Mouse (Mus musculus): Measurements from ENCODE around the gene Cog7. TPM values are rescaled to one million over a fixed set of nuclear protein-coding genes. Genes with fewer than 3 reads are reported as not detected.

Gene Cog7
- polyA plus RNA-seq, 1 experiment from 2014 or later, result 26.1 TPM

DNA sequence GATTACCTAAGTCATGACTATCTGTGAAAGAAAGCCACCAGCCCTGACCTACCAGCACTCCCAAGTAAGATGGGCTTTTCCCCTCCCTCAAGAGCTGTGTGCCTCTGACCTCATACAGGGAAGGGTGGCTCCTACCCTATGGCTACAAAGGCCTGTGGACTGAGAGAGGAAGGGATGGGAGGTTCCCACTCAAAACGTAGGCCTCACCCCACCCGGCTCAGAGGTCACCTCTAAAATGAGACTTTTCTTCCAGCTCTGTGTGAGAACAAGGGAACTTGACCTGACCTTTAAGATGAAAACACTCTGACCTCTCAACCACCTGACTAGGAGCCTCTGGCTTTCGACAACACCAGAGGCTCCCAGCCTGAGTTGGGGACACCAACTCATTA, 18.9 kb downstream of the Cog7 start:
- H3K4me3 ChIP-seq (ENCODE audit: low read length), result no peak overlapping the region

DNA sequence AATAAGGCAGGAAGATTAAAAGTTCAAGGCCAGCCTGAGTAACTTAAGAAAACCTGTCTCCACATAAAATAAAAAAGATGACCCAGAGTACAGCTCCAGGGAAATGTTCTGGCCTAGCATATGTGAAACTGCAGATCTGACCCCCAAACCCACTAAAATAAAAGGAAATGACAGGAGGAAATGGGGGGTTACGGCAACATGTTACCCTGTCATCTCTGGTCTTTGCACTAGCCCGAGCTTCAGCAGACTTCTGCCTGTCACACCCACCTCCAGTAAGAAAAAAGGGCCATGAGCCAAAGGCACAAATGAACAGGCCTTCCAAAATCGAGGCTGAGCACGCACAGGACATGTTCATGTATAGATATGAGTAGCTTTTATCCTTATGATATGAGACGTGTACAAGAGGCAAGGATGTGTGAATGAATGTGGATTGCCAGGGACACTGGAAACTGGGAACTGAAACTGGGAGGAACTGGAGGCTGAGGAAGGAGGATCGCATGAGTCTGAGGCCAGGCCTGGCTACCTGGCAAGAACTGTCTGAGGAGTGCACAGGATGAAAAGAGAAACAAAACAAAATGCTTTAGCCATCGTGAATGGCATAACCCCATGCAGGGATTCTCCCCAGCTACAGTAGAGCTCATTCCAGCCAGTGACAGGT, 19.5 kb downstream of the Cog7 start:
- Histone ChIP-seq H3K4me2 (ENCODE audit: low read depth, low read length) (no peak overlapping the region), H3K27me3 (ENCODE audit: control insufficient read depth, insufficient read depth, low read depth, low read length) (no peaks in the 10 kb centered on the region), H3K36me3 (ENCODE audit: control insufficient read depth, insufficient read depth, low read length) (peaks cover 11% of the 10 kb centered on the region), H3K9ac (ENCODE audit: low read length) (no peak overlapping the region), H3K4me3 (ENCODE audit: low read length) (no peak overlapping the region), H3K4me1 (replicated peaks; ENCODE audit: control insufficient read depth, insufficient read depth, low read length) (no peaks in the 10 kb centered on the region), H3K27ac (ENCODE audit: low read length) (no peak overlapping the region), H3K9me3 (ENCODE audit: control insufficient read depth, low read length) (no peaks in the 10 kb centered on the region)
- ATAC-seq (ENCODE audit: low read depth), result no peak
- WGBS, result 77% methylated on average over 7 of the region's 7 CpGs

More for the DNA sequence above, 18.9 kb downstream of the Cog7 start:
- H3K4me1 ChIP-seq (replicated peaks; ENCODE audit: control insufficient read depth, insufficient read depth, low read length), result no peaks in the 10 kb centered on the region
- H3K36me3 ChIP-seq (ENCODE audit: control insufficient read depth, insufficient read depth, low read length), result peaks cover 11% of the 10 kb centered on the region
- no peak overlapping the region for H3K4me2 ChIP-seq (ENCODE audit: low read depth, low read length)
- no peaks in the 10 kb centered on the region for H3K9me3 ChIP-seq (ENCODE audit: control insufficient read depth, low read length)
- H3K27ac ChIP-seq (ENCODE audit: low read length), result no peak overlapping the region
- no peaks in the 10 kb centered on the region for H3K27me3 ChIP-seq (ENCODE audit: control insufficient read depth, insufficient read depth, low read depth, low read length)
- no peak for ATAC-seq (ENCODE audit: low read depth)
- H3K9ac ChIP-seq (ENCODE audit: low read length), result no peak overlapping the region
- WGBS, result 69% methylated on average over 3 of the region's 3 CpGs

DNA sequence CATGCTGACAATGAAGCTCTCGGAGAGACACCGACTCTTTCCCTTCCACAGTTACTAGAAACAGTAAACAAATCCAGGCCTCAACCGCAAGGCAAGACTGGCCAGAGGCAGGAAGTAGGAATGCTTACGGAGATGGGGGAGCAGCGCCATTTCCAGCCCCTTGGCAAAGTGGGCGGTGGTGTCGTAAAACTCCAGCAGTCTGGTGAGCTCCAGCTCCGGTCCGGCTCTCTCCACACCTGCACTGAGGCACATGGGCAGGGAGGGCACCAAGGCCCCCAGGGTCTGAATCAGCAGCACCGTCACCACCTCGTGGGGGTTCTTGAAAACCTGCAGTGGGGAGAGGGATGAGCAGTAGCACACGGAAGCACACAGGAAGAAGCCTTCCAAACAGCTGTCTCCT, 25.7 kb downstream of the Cog7 start:
- no peaks in the 10 kb centered on the region for H3K9me3 ChIP-seq (ENCODE audit: control insufficient read depth, low read length)
- peaks cover 4% of the 10 kb centered on the region for H3K36me3 ChIP-seq (ENCODE audit: control insufficient read depth, insufficient read depth, low read length)
- WGBS, result 73% methylated on average over 12 of the region's 12 CpGs
- no peaks in the 10 kb centered on the region for H3K27me3 ChIP-seq (ENCODE audit: control insufficient read depth, insufficient read depth, low read depth, low read length)
- no peak overlapping the region for H3K27ac ChIP-seq (ENCODE audit: low read length)
- H3K4me3 ChIP-seq (ENCODE audit: low read length), result no peak overlapping the region
- ATAC-seq (ENCODE audit: low read depth), result no peak
- no peaks in the 10 kb centered on the region for H3K4me1 ChIP-seq (replicated peaks; ENCODE audit: control insufficient read depth, insufficient read depth, low read length)
- H3K9ac ChIP-seq (ENCODE audit: low read length), result no peak overlapping the region
- H3K4me2 ChIP-seq (ENCODE audit: low read depth, low read length), result no peak overlapping the region

DNA sequence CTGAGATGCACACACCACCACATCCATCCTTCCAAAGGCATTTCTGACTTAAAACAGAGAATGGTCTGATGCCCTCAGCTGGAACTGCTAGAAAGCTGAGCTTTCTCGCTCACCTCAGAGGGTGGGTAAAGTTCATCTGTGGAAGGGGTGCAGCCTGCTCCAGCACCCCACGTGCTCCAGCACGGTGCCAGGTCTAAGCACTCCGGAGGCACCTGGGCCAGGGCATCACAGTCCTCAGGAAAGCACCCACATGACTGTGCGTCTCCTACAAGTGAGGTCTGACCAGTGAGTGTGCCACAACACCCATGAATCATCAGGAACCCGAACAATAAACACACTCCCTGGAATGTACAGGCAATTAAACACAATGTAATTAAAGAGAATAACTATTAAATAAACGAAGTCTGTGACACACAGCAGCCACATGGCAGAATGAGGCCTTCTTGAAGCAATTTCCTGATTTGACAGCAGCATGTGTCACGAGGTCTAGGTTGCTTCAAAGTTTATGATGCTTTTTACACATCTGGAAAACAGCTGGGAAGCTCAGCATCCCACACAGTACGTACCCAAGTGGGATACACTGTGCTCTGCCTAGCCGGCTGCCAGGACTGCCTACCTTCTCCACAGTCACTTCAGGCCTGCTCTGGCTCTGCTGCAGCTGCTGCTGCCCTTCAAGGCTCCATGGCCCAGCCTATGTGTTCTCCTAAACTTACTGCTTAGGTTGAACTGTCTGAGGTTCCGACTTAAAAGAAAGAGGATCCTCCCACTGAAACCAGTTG, 26.4 kb downstream of the Cog7 start:
- H3K4me2 ChIP-seq (ENCODE audit: low read depth, low read length), result no peak overlapping the region
- H3K27ac ChIP-seq (ENCODE audit: low read length), result no peak overlapping the region
- H3K4me1 ChIP-seq (replicated peaks; ENCODE audit: control insufficient read depth, insufficient read depth, low read length), result no peaks in the 10 kb centered on the region
- H3K9me3 ChIP-seq (ENCODE audit: control insufficient read depth, low read length), result no peaks in the 10 kb centered on the region
- no peaks in the 10 kb centered on the region for H3K27me3 ChIP-seq (ENCODE audit: control insufficient read depth, insufficient read depth, low read depth, low read length)
- H3K36me3 ChIP-seq (ENCODE audit: control insufficient read depth, insufficient read depth, low read length), result peaks cover 8% of the 10 kb centered on the region
- ATAC-seq (ENCODE audit: low read depth), result no peak
- no peak overlapping the region for H3K4me3 ChIP-seq (ENCODE audit: low read length)
- no peak overlapping the region for H3K9ac ChIP-seq (ENCODE audit: low read length)
- 82% methylated on average over 11 of the region's 11 CpGs for WGBS

DNA sequence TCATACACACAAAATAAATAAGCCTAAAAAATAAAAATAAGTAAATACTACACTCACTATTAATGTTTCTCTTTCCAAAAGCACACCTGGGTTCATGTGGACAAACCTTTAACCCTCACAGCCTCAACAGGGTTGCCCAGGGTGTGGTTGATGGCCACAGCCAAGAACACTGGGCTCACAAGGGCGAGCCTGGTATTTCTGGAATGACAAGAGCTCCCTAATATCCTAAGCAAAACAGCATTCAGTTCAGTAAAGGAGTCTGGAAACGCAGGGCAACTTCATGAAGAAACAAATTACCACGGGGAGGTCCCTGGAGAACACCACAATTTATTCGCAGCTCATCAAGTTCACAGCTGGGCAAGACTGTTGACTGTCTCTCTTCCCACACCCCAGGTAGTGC, 34.0 kb downstream of the Cog7 start:
- peak overlapping the region; percentile 81 for H3K27ac ChIP-seq (ENCODE audit: low read length)
- peak; percentile 88 for ATAC-seq (ENCODE audit: low read depth)
- no peaks in the 10 kb centered on the region for H3K27me3 ChIP-seq (ENCODE audit: control insufficient read depth, insufficient read depth, low read depth, low read length)
- WGBS, result 53% methylated on average over 4 of the region's 4 CpGs
- H3K4me1 ChIP-seq (replicated peaks; ENCODE audit: control insufficient read depth, insufficient read depth, low read length), result peaks cover 4% of the 10 kb centered on the region; the same call in 1 of the 2 replicates
- no peaks in the 10 kb centered on the region for H3K9me3 ChIP-seq (ENCODE audit: control insufficient read depth, low read length)
- no peak overlapping the region for H3K9ac ChIP-seq (ENCODE audit: low read length)
- peaks cover 12% of the 10 kb centered on the region for H3K36me3 ChIP-seq (ENCODE audit: control insufficient read depth, insufficient read depth, low read length)
- no peak overlapping the region for H3K4me3 ChIP-seq (ENCODE audit: low read length)
- peak overlapping the region; percentile 23 for H3K4me2 ChIP-seq (ENCODE audit: low read depth, low read length)

DNA sequence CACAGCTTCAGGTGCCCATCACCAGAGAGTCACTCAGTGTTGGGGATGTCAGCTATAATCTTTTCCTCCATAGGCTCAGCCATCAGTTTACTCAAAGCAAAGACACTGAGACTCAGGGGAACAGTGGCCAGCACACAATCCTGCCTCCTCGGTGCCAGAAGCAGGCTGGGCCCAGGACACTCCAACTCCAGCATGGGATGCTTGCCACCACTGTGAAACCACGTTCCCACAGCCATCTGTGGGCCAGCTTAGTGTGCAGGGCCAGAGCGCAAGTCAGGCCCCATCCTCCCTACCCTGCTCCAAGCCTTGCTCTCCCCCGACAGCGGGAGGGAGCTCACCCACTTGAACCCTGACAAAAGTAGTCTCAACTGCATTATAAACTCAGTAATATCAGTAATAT, 35.3 kb downstream of the Cog7 start:
- Histone ChIP-seq H3K27me3 (ENCODE audit: control insufficient read depth, insufficient read depth, low read depth, low read length) (no peaks in the 10 kb centered on the region), H3K36me3 (ENCODE audit: control insufficient read depth, insufficient read depth, low read length) (peaks cover 12% of the 10 kb centered on the region), H3K9ac (ENCODE audit: low read length) (no peak overlapping the region), H3K4me1 (replicated peaks; ENCODE audit: control insufficient read depth, insufficient read depth, low read length) (peaks cover 4% of the 10 kb centered on the region; the same call in 1 of the 2 replicates), H3K27ac (ENCODE audit: low read length) (no peak overlapping the region), H3K9me3 (ENCODE audit: control insufficient read depth, low read length) (no peaks in the 10 kb centered on the region), H3K4me2 (ENCODE audit: low read depth, low read length) (no peak overlapping the region), H3K4me3 (ENCODE audit: low read length) (no peak overlapping the region)
- no peak for ATAC-seq (ENCODE audit: low read depth)
- 80% methylated on average over 5 of the region's 5 CpGs for WGBS

DNA sequence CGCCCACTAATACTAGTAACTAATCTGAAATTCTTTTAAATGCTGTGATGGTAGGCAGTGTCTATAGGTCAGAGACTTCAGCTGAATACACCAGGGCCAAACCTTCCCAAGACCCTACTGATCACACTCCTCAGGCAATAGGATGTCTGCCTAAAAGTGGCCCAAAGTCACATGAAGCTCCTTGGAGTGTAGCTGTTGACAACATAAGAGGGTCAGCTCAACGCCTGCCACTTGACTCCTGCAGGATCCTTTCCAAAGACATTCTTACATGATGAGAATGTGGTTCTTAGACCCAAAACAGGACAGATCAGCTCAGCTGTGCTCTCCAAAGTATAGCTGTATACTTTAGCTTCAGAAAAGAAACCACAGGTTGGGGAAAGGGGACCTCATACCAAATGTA, 39.1 kb downstream of the Cog7 start:
- H3K9me3 ChIP-seq (ENCODE audit: control insufficient read depth, low read length), result no peaks in the 10 kb centered on the region
- peak overlapping the region; percentile 90 for H3K27ac ChIP-seq (ENCODE audit: low read length)
- peaks cover 12% of the 10 kb centered on the region for H3K4me1 ChIP-seq (replicated peaks; ENCODE audit: control insufficient read depth, insufficient read depth, low read length)
- no peak for ATAC-seq (ENCODE audit: low read depth)
- no peak overlapping the region for H3K4me2 ChIP-seq (ENCODE audit: low read depth, low read length)
- no peak overlapping the region for H3K4me3 ChIP-seq (ENCODE audit: low read length)
- H3K27me3 ChIP-seq (ENCODE audit: control insufficient read depth, insufficient read depth, low read depth, low read length), result no peaks in the 10 kb centered on the region
- peaks cover 4% of the 10 kb centered on the region; the same call in 1 of the 2 replicates for H3K36me3 ChIP-seq (ENCODE audit: control insufficient read depth, insufficient read depth, low read length)
- no peak overlapping the region for H3K9ac ChIP-seq (ENCODE audit: low read length)
- 76% methylated on average over 2 of the region's 2 CpGs for WGBS

DNA sequence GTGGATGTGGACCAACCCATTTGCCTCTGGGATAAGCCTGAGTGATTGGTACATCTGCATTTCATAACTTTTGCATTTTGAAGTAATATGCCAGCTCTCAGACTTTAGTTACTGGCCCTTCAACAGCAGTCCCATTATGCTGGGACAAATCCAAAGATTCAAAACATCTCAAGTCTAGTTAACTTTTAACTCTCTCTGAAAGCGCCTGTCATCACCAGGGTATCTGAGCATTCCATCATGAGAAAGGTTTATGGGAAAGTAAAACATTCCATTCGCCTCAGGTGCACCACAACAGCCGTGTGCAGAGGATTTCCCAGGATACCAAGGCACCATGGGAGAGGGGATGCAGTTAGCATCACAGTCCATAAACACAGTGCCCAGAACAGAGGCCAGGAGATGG, 39.9 kb downstream of the Cog7 start:
- no peak overlapping the region for H3K9ac ChIP-seq (ENCODE audit: low read length)
- peak; percentile 26; the same call in 1 of the 2 replicates for ATAC-seq (ENCODE audit: low read depth)
- no peak overlapping the region for H3K4me3 ChIP-seq (ENCODE audit: low read length)
- H3K36me3 ChIP-seq (ENCODE audit: control insufficient read depth, insufficient read depth, low read length), result peaks cover 4% of the 10 kb centered on the region; the same call in 1 of the 2 replicates
- no peaks in the 10 kb centered on the region for H3K27me3 ChIP-seq (ENCODE audit: control insufficient read depth, insufficient read depth, low read depth, low read length)
- peaks cover 19% of the 10 kb centered on the region for H3K4me1 ChIP-seq (replicated peaks; ENCODE audit: control insufficient read depth, insufficient read depth, low read length)
- H3K27ac ChIP-seq (ENCODE audit: low read length), result peak overlapping the region; percentile 90
- H3K4me2 ChIP-seq (ENCODE audit: low read depth, low read length), result peak overlapping the region; percentile 29; the same call in 1 of the 2 replicates
- H3K9me3 ChIP-seq (ENCODE audit: control insufficient read depth, low read length), result no peaks in the 10 kb centered on the region
- 54% methylated on average over 3 of the region's 3 CpGs for WGBS

DNA sequence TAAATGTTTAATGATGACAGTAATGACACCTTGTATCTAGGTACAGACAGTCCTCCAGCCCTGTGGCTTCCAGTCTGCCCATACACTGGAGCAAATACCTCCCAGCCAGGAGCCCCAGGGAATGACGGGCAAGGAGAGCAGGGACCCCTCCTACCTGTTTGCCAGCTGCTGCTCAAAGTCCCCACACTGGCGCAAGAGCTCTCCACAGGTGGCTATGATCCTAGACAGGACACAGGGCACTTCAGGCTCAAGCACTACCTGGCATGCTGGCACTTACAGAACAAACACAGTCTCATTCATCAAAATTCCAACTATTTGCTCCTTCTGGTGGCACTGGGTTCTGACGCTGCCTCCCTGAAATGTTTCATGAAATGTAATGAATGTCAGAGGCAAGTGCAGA, 40.5 kb downstream of the Cog7 start:
- ATAC-seq (ENCODE audit: low read depth), result peak; percentile 94
- WGBS, result 53% methylated on average over 3 of the region's 3 CpGs

More for the DNA sequence above, 40.5 kb downstream of the Cog7 start:
- Histone ChIP-seq H3K36me3 (ENCODE audit: control insufficient read depth, insufficient read depth, low read length) (peaks cover 4% of the 10 kb centered on the region; the same call in 1 of the 2 replicates), H3K27ac (ENCODE audit: low read length) (peak overlapping the region; percentile 90), H3K4me3 (ENCODE audit: low read length) (no peak overlapping the region), H3K27me3 (ENCODE audit: control insufficient read depth, insufficient read depth, low read depth, low read length) (no peaks in the 10 kb centered on the region), H3K9ac (ENCODE audit: low read length) (no peak overlapping the region), H3K9me3 (ENCODE audit: control insufficient read depth, low read length) (no peaks in the 10 kb centered on the region), H3K4me1 (replicated peaks; ENCODE audit: control insufficient read depth, insufficient read depth, low read length) (peaks cover 22% of the 10 kb centered on the region), H3K4me2 (ENCODE audit: low read depth, low read length) (peak overlapping the region; percentile 28; the same call in 1 of the 2 replicates)

All from lung, embryonic 16.5 days (tissue).